Mouse (Mus musculus): Measurements from ENCODE around the gene Pkig.

- TF ChIP-seq CTCF (IDR thresholded peaks at IDR 0.05; ENCODE audit: control insufficient read depth, insufficient read depth, low read length) (no peak), POLR2A (IDR thresholded peaks at IDR 0.05; ENCODE audit: borderline replicate concordance, control insufficient read depth, low read depth, low read length) (no peak)
Measured at GRCm38 (mm10) chr2:163728300-163728699, 70.1 kb downstream of the Pkig start.
